15 mouse cellular contexts compared by ENCODE assay signal in genomic region chr7:141062525-141062924, GRCm38 (mm10). TPM values are rescaled to one million over a fixed set of nuclear protein-coding genes. Genes with fewer than 3 reads are reported as not detected.
DNase-seq lines count a peak whose midpoint lies in the region; ATAC-seq and TF ChIP-seq lines count a peak whose summit lies in the region.
"Had no signal": no experiment of that assay in that cellular context is flagged by ENCODE, and none has a peak within 500 bp of the region (broad histone marks: within the 10 kb centered on the region; RNA-seq: fewer than 3 reads in every experiment).

No protein-coding gene starts in this region.

- H3K4me3 ChIP-seq in forebrain, embryonic 10.5 days: peak overlapping the region; percentile 80; the same call in 1 of the 2 replicates
- no peak overlapping the region for H3K4me3 ChIP-seq in forebrain, embryonic 11.5 days (ENCODE audit: low read depth, low read length)
- no peak overlapping the region for H3K4me3 ChIP-seq in forebrain, embryonic 16.5 days (replicated peaks; ENCODE audit: low read length)
- H3K4me3 ChIP-seq in midbrain, embryonic 12.5 days: peak overlapping the region; percentile 92; the same call in 1 of the 2 replicates
- no peak overlapping the region for H3K4me3 ChIP-seq in lung, postnatal 0 days (ENCODE audit: low read depth, low read length)
- H3K4me3 ChIP-seq in thymus, adult 2 months (ENCODE audit: control insufficient read depth, insufficient read depth, low read length): no peak overlapping the region

- no peak for TF ChIP-seq EP300 in lung, postnatal 0 days (IDR thresholded peaks at IDR 0.05)

- TF ChIP-seq CTCF in lung, postnatal 0 days (IDR thresholded peaks at IDR 0.05): no peak
- TF ChIP-seq CTCF in thymus, adult 2 months (IDR thresholded peaks at IDR 0.05; ENCODE audit: borderline replicate concordance, control insufficient read depth, extremely low read depth, insufficient read depth, low read length, poor library complexity): no peak

- peaks cover 62% of the 10 kb centered on the region for H3K36me3 ChIP-seq in forebrain, embryonic 10.5 days (replicated peaks)
- H3K36me3 ChIP-seq in forebrain, embryonic 11.5 days (ENCODE audit: control insufficient read depth, insufficient read depth, low read length): peaks cover 8% of the 10 kb centered on the region; the same call in 1 of the 2 replicates
- peaks cover 27% of the 10 kb centered on the region for H3K36me3 ChIP-seq in forebrain, embryonic 16.5 days (ENCODE audit: control insufficient read depth, insufficient read depth)
- H3K36me3 ChIP-seq in midbrain, embryonic 12.5 days: peaks cover 44% of the 10 kb centered on the region
- no peaks in the 10 kb centered on the region for H3K36me3 ChIP-seq in lung, postnatal 0 days (ENCODE audit: insufficient read depth, low read length)
- H3K36me3 ChIP-seq in thymus, adult 2 months (ENCODE audit: control insufficient read depth, insufficient read depth, low read length): no peaks in the 10 kb centered on the region

- H3K9ac ChIP-seq in forebrain, embryonic 11.5 days (ENCODE audit: low read length): no peak overlapping the region
- no peak overlapping the region for H3K9ac ChIP-seq in forebrain, embryonic 16.5 days (replicated peaks; ENCODE audit: low read depth, low read length)
- no peak overlapping the region for H3K9ac ChIP-seq in midbrain, embryonic 12.5 days (replicated peaks)
- no peak overlapping the region for H3K9ac ChIP-seq in lung, postnatal 0 days (replicated peaks; ENCODE audit: low read depth)

- peaks cover 22% of the 10 kb centered on the region for H3K27me3 ChIP-seq in forebrain, embryonic 10.5 days (ENCODE audit: poor library complexity, severe bottlenecking)
- no peaks in the 10 kb centered on the region; the same call in 1 of the 2 replicates for H3K27me3 ChIP-seq in forebrain, embryonic 11.5 days (ENCODE audit: control insufficient read depth, insufficient read depth, low read length)
- H3K27me3 ChIP-seq in forebrain, embryonic 16.5 days (replicated peaks; ENCODE audit: control insufficient read depth, insufficient read depth, low read length): no peaks in the 10 kb centered on the region
- H3K27me3 ChIP-seq in midbrain, embryonic 12.5 days: no peaks in the 10 kb centered on the region
- peaks cover 17% of the 10 kb centered on the region; the same call in 1 of the 2 replicates for H3K27me3 ChIP-seq in lung, postnatal 0 days (replicated peaks; ENCODE audit: insufficient read depth, low read length)
- H3K27me3 ChIP-seq in thymus, adult 2 months (ENCODE audit: control insufficient read depth, insufficient read depth, low read length): peaks cover 6% of the 10 kb centered on the region; the same call in 1 of the 2 replicates

- no peak for TF ChIP-seq POLR2A in thymus, adult 2 months (IDR thresholded peaks at IDR 0.05; ENCODE audit: control insufficient read depth, extremely low read depth, insufficient read depth, low read length, poor library complexity)

- peaks cover 30% of the 10 kb centered on the region for H3K4me1 ChIP-seq in forebrain, embryonic 10.5 days
- peaks cover 10% of the 10 kb centered on the region; the same call in 1 of the 2 replicates for H3K4me1 ChIP-seq in forebrain, embryonic 11.5 days (replicated peaks; ENCODE audit: control insufficient read depth, insufficient read depth, low read length)
- H3K4me1 ChIP-seq in forebrain, embryonic 16.5 days (replicated peaks; ENCODE audit: control insufficient read depth, insufficient read depth, low read length): peaks cover 25% of the 10 kb centered on the region
- H3K4me1 ChIP-seq in midbrain, embryonic 12.5 days: peaks cover 22% of the 10 kb centered on the region
- H3K4me1 ChIP-seq in lung, postnatal 0 days (ENCODE audit: insufficient read depth, low read depth, low read length): 0 out of 2 replicates have a peak, but pooled peaks cover 7% of the 10 kb centered on the region
- H3K4me1 ChIP-seq in thymus, adult 2 months (replicated peaks; ENCODE audit: control insufficient read depth, insufficient read depth, low read length): peaks cover 22% of the 10 kb centered on the region

- no peak for DNase-seq in forebrain, embryonic 10.5 days (ENCODE audit: extremely low spot score, low spot score)
- no peak for DNase-seq in forebrain, embryonic 11.5 days (ENCODE audit: low spot score)
- peak; percentile 62 to 67 for DNase-seq in cerebellum, adult 18-20 months
- DNase-seq in lung, postnatal 0 days (ENCODE audit: low spot score): no peak
- DNase-seq in thymus, adult 2 months: no peak
- DNase-seq: adrenal gland, postnatal 14 days; embryo, embryonic 11 days had no signal

- 97% methylated on average over 7 of the region's 7 CpGs for WGBS in forebrain, embryonic 10.5 days
- WGBS in forebrain, embryonic 11.5 days: 92% methylated on average over 7 of the region's 7 CpGs
- WGBS in forebrain, embryonic 16.5 days: 72% methylated on average over 7 of the region's 7 CpGs
- 90% methylated on average over 7 of the region's 7 CpGs for WGBS in midbrain, embryonic 12.5 days
- 77% methylated on average over 7 of the region's 7 CpGs for WGBS in lung, postnatal 0 days
- WGBS in thymus, adult 2 months: 71% methylated on average over 7 of the region's 7 CpGs

- no peak for ATAC-seq in forebrain, embryonic 11.5 days (replicated peaks; ENCODE audit: low FRiP score)
- ATAC-seq in forebrain, embryonic 16.5 days: no peak
- ATAC-seq in midbrain, embryonic 12.5 days (ENCODE audit: low FRiP score, low read depth): no peak
- no peak for ATAC-seq in lung, postnatal 0 days
- ATAC-seq in activated CD4-positive, CD25-positive, alpha-beta regulatory T cell, adult 4 months: no peak
- ATAC-seq: intestine, embryonic 16.5 days had no signal

- no peak overlapping the region for H3K4me2 ChIP-seq in forebrain, embryonic 11.5 days (ENCODE audit: low read depth, low read length, severe bottlenecking)
- peak overlapping the region; percentile 87; the same call in 1 of the 2 replicates for H3K4me2 ChIP-seq in forebrain, embryonic 16.5 days (ENCODE audit: low read length)
- peak overlapping the region; percentile 89 for H3K4me2 ChIP-seq in midbrain, embryonic 12.5 days (replicated peaks)
- H3K4me2 ChIP-seq in lung, postnatal 0 days (replicated peaks; ENCODE audit: low read depth, low read length): no peak overlapping the region
- H3K4me2 ChIP-seq: liver, embryonic 11.5 days had no signal

- H3K27ac ChIP-seq in forebrain, embryonic 10.5 days: no peak overlapping the region
- H3K27ac ChIP-seq in forebrain, embryonic 11.5 days (ENCODE audit: low read depth, low read length): no peak overlapping the region
- H3K27ac ChIP-seq in forebrain, embryonic 16.5 days (ENCODE audit: low read length): no peak overlapping the region
- H3K27ac ChIP-seq in midbrain, embryonic 12.5 days (replicated peaks): no peak overlapping the region
- no peak overlapping the region for H3K27ac ChIP-seq in lung, postnatal 0 days (ENCODE audit: low read length)
- no peak overlapping the region for H3K27ac ChIP-seq in thymus, adult 2 months (ENCODE audit: control insufficient read depth, insufficient read depth, low read length)
- H3K27ac ChIP-seq: macrophage had no signal

- no peaks in the 10 kb centered on the region for H3K9me3 ChIP-seq in forebrain, embryonic 10.5 days
- no peaks in the 10 kb centered on the region for H3K9me3 ChIP-seq in forebrain, embryonic 11.5 days (ENCODE audit: control insufficient read depth, low read length)
- H3K9me3 ChIP-seq in forebrain, embryonic 16.5 days (ENCODE audit: control insufficient read depth, low read length): no peaks in the 10 kb centered on the region
- H3K9me3 ChIP-seq in midbrain, embryonic 12.5 days: no peaks in the 10 kb centered on the region
- H3K9me3 ChIP-seq in lung, postnatal 0 days (ENCODE audit: low read length): no peaks in the 10 kb centered on the region

RNA-seq across cellular contexts. Expression of gene B4galnt4, which starts 1.6 kb away (rescaled TPM):
- 24.6 and 30.4 TPM in 2 replicates for polyA plus RNA-seq in forebrain, embryonic 10.5 days (2016; fragmentation: Nextera tagmentation; extraction: Ambion mirVana)
- 22.3 and 23.5 TPM in 2 replicates for polyA plus RNA-seq in forebrain, embryonic 11.5 days (2014; fragmentation: Nextera tagmentation; extraction: Ambion mirVana)
- 45.4 and 53.0 TPM in 2 replicates for polyA plus RNA-seq in forebrain, embryonic 16.5 days (2015; fragmentation: Nextera tagmentation; extraction: Ambion mirVana)
- polyA plus RNA-seq in midbrain, embryonic 12.5 days (2016; fragmentation: Nextera tagmentation; extraction: Ambion mirVana): 41.9 and 45.3 TPM in 2 replicates
- 0.13 and 0.20 TPM in 2 replicates for polyA plus RNA-seq in lung, postnatal 0 days (2015; fragmentation: Nextera tagmentation; extraction: Ambion mirVana)
- polyA plus RNA-seq in activated CD4-positive, CD25-positive, alpha-beta regulatory T cell, adult 4 months (2017; shearing (Covaris generic)): 10 to 100 TPM in 1 of 2 experiments, 1 to 10 TPM in 1; 6.4 to 11.9 TPM
- 1.4 and 1.6 TPM in 2 replicates for polyA plus RNA-seq in thymus, adult 2 months (2012; rRNA removed)
- polyA plus RNA-seq: macrophage had no signal

RNA-seq across cellular contexts. Expression of gene Pkp3, which starts 15.5 kb away (rescaled TPM):
- 2.4 and 2.8 TPM in 2 replicates for polyA plus RNA-seq in forebrain, embryonic 10.5 days (2016; fragmentation: Nextera tagmentation; extraction: Ambion mirVana)
- 1.1 and 1.9 TPM in 2 replicates for polyA plus RNA-seq in forebrain, embryonic 11.5 days (2014; fragmentation: Nextera tagmentation; extraction: Ambion mirVana)
- polyA plus RNA-seq in forebrain, embryonic 16.5 days (2015; fragmentation: Nextera tagmentation; extraction: Ambion mirVana): 0.17 TPM in 1 of 2 replicates, not detected in the other
- polyA plus RNA-seq in midbrain, embryonic 12.5 days (2016; fragmentation: Nextera tagmentation; extraction: Ambion mirVana): 1.6 and 1.8 TPM in 2 replicates
- polyA plus RNA-seq in lung, postnatal 0 days (2015; fragmentation: Nextera tagmentation; extraction: Ambion mirVana): 14.4 and 15.3 TPM in 2 replicates
- polyA plus RNA-seq in activated CD4-positive, CD25-positive, alpha-beta regulatory T cell, adult 4 months (2017; shearing (Covaris generic)): 100 to 1,000 TPM; 365 to 380 TPM
- 46.8 and 49.9 TPM in 2 replicates for polyA plus RNA-seq in thymus, adult 2 months (2012; rRNA removed)
- polyA plus RNA-seq: macrophage had no signal

RNA-seq across cellular contexts. Expression of gene Gm17387, which starts 33.6 kb away (rescaled TPM):
- polyA plus RNA-seq in forebrain, embryonic 10.5 days (2016; fragmentation: Nextera tagmentation; extraction: Ambion mirVana): not detected in 2 replicates
- not detected in 2 replicates for polyA plus RNA-seq in forebrain, embryonic 11.5 days (2014; fragmentation: Nextera tagmentation; extraction: Ambion mirVana)
- not detected in 2 replicates for polyA plus RNA-seq in forebrain, embryonic 16.5 days (2015; fragmentation: Nextera tagmentation; extraction: Ambion mirVana)
- polyA plus RNA-seq in midbrain, embryonic 12.5 days (2016; fragmentation: Nextera tagmentation; extraction: Ambion mirVana): not detected in 2 replicates
- not detected in 2 replicates for polyA plus RNA-seq in lung, postnatal 0 days (2015; fragmentation: Nextera tagmentation; extraction: Ambion mirVana)
- not detected for polyA plus RNA-seq in activated CD4-positive, CD25-positive, alpha-beta regulatory T cell, adult 4 months (2017; shearing (Covaris generic))
- not detected in 2 replicates for polyA plus RNA-seq in thymus, adult 2 months (2012; rRNA removed)
- polyA plus RNA-seq: frontal cortex, adult 2 months; heart, embryonic 14.5 days; intestine, embryonic 16.5 days; liver, embryonic 11.5 days; macrophage had no signal

RNA-seq across cellular contexts. Expression of gene Sigirr, which starts 37.8 kb away (rescaled TPM):
- polyA plus RNA-seq in forebrain, embryonic 10.5 days (2016; fragmentation: Nextera tagmentation; extraction: Ambion mirVana): 2.0 and 2.2 TPM in 2 replicates
- polyA plus RNA-seq in forebrain, embryonic 11.5 days (2014; fragmentation: Nextera tagmentation; extraction: Ambion mirVana): 1.2 and 1.8 TPM in 2 replicates
- polyA plus RNA-seq in forebrain, embryonic 16.5 days (2015; fragmentation: Nextera tagmentation; extraction: Ambion mirVana): 2.1 TPM in 2 replicates
- polyA plus RNA-seq in midbrain, embryonic 12.5 days (2016; fragmentation: Nextera tagmentation; extraction: Ambion mirVana): 1.6 and 1.7 TPM in 2 replicates
- 27.1 and 30.5 TPM in 2 replicates for polyA plus RNA-seq in lung, postnatal 0 days (2015; fragmentation: Nextera tagmentation; extraction: Ambion mirVana)
- polyA plus RNA-seq in activated CD4-positive, CD25-positive, alpha-beta regulatory T cell, adult 4 months (2017; shearing (Covaris generic)): 100 to 1,000 TPM; 163 to 179 TPM
- 62.4 and 67.3 TPM in 2 replicates for polyA plus RNA-seq in thymus, adult 2 months (2012; rRNA removed)

RNA-seq across cellular contexts. Expression of gene Ifitm6, which starts 44.8 kb away (rescaled TPM):
- polyA plus RNA-seq in forebrain, embryonic 10.5 days (2016; fragmentation: Nextera tagmentation; extraction: Ambion mirVana): not detected in 2 replicates
- polyA plus RNA-seq in forebrain, embryonic 11.5 days (2014; fragmentation: Nextera tagmentation; extraction: Ambion mirVana): not detected in 2 replicates
- polyA plus RNA-seq in forebrain, embryonic 16.5 days (2015; fragmentation: Nextera tagmentation; extraction: Ambion mirVana): 0.40 and 0.57 TPM in 2 replicates
- 0.29 TPM in 1 of 2 replicates, not detected in the other for polyA plus RNA-seq in midbrain, embryonic 12.5 days (2016; fragmentation: Nextera tagmentation; extraction: Ambion mirVana)
- polyA plus RNA-seq in lung, postnatal 0 days (2015; fragmentation: Nextera tagmentation; extraction: Ambion mirVana): 7.4 and 7.7 TPM in 2 replicates
- under 1 TPM; 0.70 to 0.92 TPM for polyA plus RNA-seq in activated CD4-positive, CD25-positive, alpha-beta regulatory T cell, adult 4 months (2017; shearing (Covaris generic))
- polyA plus RNA-seq in thymus, adult 2 months (2012; rRNA removed): 4.7 and 5.9 TPM in 2 replicates

Comparison
In these comparisons a context has a peak if more than half of its experiments do, and no peak if none do; other contexts are left out.
1. H3K4me3 ChIP-seq: peak in forebrain, embryonic 10.5 days (single experiment) and midbrain, embryonic 12.5 days (single experiment); none in forebrain, embryonic 11.5 days (single experiment), forebrain, embryonic 16.5 days (single experiment), lung, postnatal 0 days (single experiment) and thymus, adult 2 months (single experiment).
2. H3K4me2 ChIP-seq: peak in forebrain, embryonic 16.5 days (single experiment) and midbrain, embryonic 12.5 days (single experiment); none in forebrain, embryonic 11.5 days (single experiment) and lung, postnatal 0 days (single experiment).
3. DNase-seq: peak in cerebellum, adult 18-20 months (2 of 2); none in forebrain, embryonic 10.5 days (single experiment), forebrain, embryonic 11.5 days (single experiment), lung, postnatal 0 days (single experiment) and thymus, adult 2 months (single experiment).